Mouse (Mus musculus) hindbrain, embryonic 15.5 days (tissue): ENCODE data around the gene Enpp3. TPM values are rescaled to one million over a fixed set of nuclear protein-coding genes. Genes with fewer than 3 reads are reported as not detected.

Experiments
- ATAC-seq: fragments of 200-750 bp; cut with Nextera tagmentation; 2 replicates; pipeline ENCODE4 v1.8.0; 2017; ENCODE audit warnings: low read depth, moderate number of reproducible peaks, moderate TSS enrichment; ENCODE audit not compliant: low FRiP score
- H3K27ac ChIP-seq: fragments of 300-500 bp; sonication (generic); replicated peaks from 2 replicates; pipeline ENCODE4 v1.5.1; 2015; ENCODE audit warnings: mild to moderate bottlenecking, inconsistent platforms
- H3K27me3 ChIP-seq: fragments of 300-500 bp; sonication (generic); 2 replicates; pipeline ENCODE4 v1.6.1; 2015; ENCODE audit warnings: control low read depth, inconsistent platforms
- H3K36me3 ChIP-seq: fragments of 300-500 bp; sonication (generic); 2 replicates; pipeline ENCODE4 v1.6.1; 2015; ENCODE audit warnings: control low read depth, inconsistent platforms
- H3K4me1 ChIP-seq: fragments of 300-500 bp; sonication (generic); replicated peaks from 2 replicates; pipeline ENCODE4 v1.6.1; 2015; ENCODE audit warnings: control low read depth, inconsistent platforms
- H3K4me2 ChIP-seq: fragments of 300-500 bp; sonication (generic); 2 replicates; pipeline ENCODE4 v1.6.1; 2015; ENCODE audit warnings: moderate library complexity, mild to moderate bottlenecking, inconsistent platforms
- H3K4me3 ChIP-seq: fragments of 300-500 bp; sonication (generic); 2 replicates; pipeline ENCODE4 v1.5.1; 2015; ENCODE audit warnings: mild to moderate bottlenecking, inconsistent platforms
- H3K9ac ChIP-seq: fragments of 300-500 bp; sonication (generic); 2 replicates; pipeline ENCODE4 v1.6.1; 2015; ENCODE audit warnings: inconsistent platforms
- H3K9me3 ChIP-seq: fragments of 300-500 bp; sonication (generic); 2 replicates; pipeline ENCODE4 v1.6.1; 2016; ENCODE audit warnings: control low read depth, inconsistent platforms
- WGBS: fragments of 180-500 bp; shearing (Covaris S2); methylation state at CpG from one replicate; pipeline ENCODE4 v1.1.7; 2015; 5-methylcytosine and 5-hydroxymethylcytosine counted together
- polyA plus RNA-seq: library from polyadenylated mRNA; unstranded; fragments of >200 nt; fragmentation: Nextera tagmentation; extraction: Ambion mirVana; gene quantifications from 2 replicates; pipeline ENCODE4 v1.2.1, GENCODE M21; 2015

The Enpp3 gene
- 3.2 and 4.0 TPM in 2 replicates for polyA plus RNA-seq

GRCm38 (mm10) chr10:24842676-24843075 lies at the start of gene Enpp3:
TSS of gene Enpp3 (minus strand) at chr10:24842823.
- H3K4me2 ChIP-seq: no peak within 1 kb of the TSS
- WGBS: 88% methylated on average over 1 of the region's 1 CpGs
- ATAC-seq: no peak
- H3K9ac ChIP-seq: no peak within 1 kb of the TSS
- no peaks in the 10 kb centered on the region for H3K4me1 ChIP-seq
- no peaks in the 10 kb centered on the region for H3K27me3 ChIP-seq
- H3K9me3 ChIP-seq: no peaks in the 10 kb centered on the region
- H3K4me3 ChIP-seq: no peak within 1 kb of the TSS
- H3K27ac ChIP-seq: no peak within 1 kb of the TSS
- H3K36me3 ChIP-seq: no peaks in the 10 kb centered on the region

GRCm38 (mm10) chr10:24888343-24888742 lies 45.7 kb upstream of the Enpp3 start:
- Histone ChIP-seq H3K9me3 (no peaks in the 10 kb centered on the region), H3K4me1 (no peaks in the 10 kb centered on the region), H3K4me3 (no peak overlapping the region), H3K36me3 (peaks cover 85% of the 10 kb centered on the region), H3K9ac (no peak overlapping the region), H3K4me2 (no peak overlapping the region), H3K27ac (no peak overlapping the region), H3K27me3 (no peaks in the 10 kb centered on the region)
- ATAC-seq: no peak
- 97% methylated on average over 7 of the region's 7 CpGs for WGBS

- H3K36me3 ChIP-seq: peaks cover 83% of the 10 kb centered on the region
- WGBS: 81% methylated on average over 9 of the region's 9 CpGs
These were observed 43.4 kb upstream of the Enpp3 start for GRCm38 (mm10) chr10:24886008-24886407.

GRCm38 (mm10) chr10:24873624-24874023 lies 31.0 kb upstream of the Enpp3 start:
- ATAC-seq: no peak

More at GRCm38 (mm10) chr10:24886008-24886407, 43.4 kb upstream of the Enpp3 start:
- no peak for ATAC-seq
- Histone ChIP-seq H3K9ac (no peak overlapping the region), H3K27me3 (no peaks in the 10 kb centered on the region), H3K9me3 (no peaks in the 10 kb centered on the region), H3K4me1 (no peaks in the 10 kb centered on the region), H3K27ac (no peak overlapping the region), H3K4me3 (no peak overlapping the region), H3K4me2 (no peak overlapping the region)

GRCm38 (mm10) chr10:24869760-24870290 lies 27.2 kb upstream of the Enpp3 start, which contains the start of gene Med23:
TSS of gene Med23 (plus strand) at chr10:24869986.
- under 1% methylated on average over 36 of the region's 36 CpGs for WGBS
- peak; percentile 100 for ATAC-seq
- Histone ChIP-seq H3K9me3 (no peaks in the 10 kb centered on the region), H3K4me2 (peak within 1 kb of the TSS; percentile 66), H3K4me3 (peak within 1 kb of the TSS; percentile 61), H3K27me3 (no peaks in the 10 kb centered on the region), H3K36me3 (peaks cover 22% of the 10 kb centered on the region), H3K9ac (peak within 1 kb of the TSS; percentile 75), H3K4me1 (peaks cover 7% of the 10 kb centered on the region), H3K27ac (peak within 1 kb of the TSS; percentile 64)

More at GRCm38 (mm10) chr10:24873624-24874023, 31.0 kb upstream of the Enpp3 start:
- H3K27ac ChIP-seq: no peak overlapping the region
- no peaks in the 10 kb centered on the region for H3K27me3 ChIP-seq
- H3K4me3 ChIP-seq: no peak overlapping the region
- peaks cover 7% of the 10 kb centered on the region for H3K4me1 ChIP-seq
- WGBS: 81% methylated on average over 4 of the region's 4 CpGs
- H3K4me2 ChIP-seq: no peak overlapping the region
- H3K9ac ChIP-seq: no peak overlapping the region
- peaks cover 57% of the 10 kb centered on the region for H3K36me3 ChIP-seq
- no peaks in the 10 kb centered on the region for H3K9me3 ChIP-seq

GRCm38 (mm10) chr10:24864434-24864833 lies 21.8 kb upstream of the Enpp3 start:
- Histone ChIP-seq H3K27ac (no peak overlapping the region), H3K4me2 (no peak overlapping the region), H3K4me3 (no peak overlapping the region), H3K36me3 (no peaks in the 10 kb centered on the region), H3K4me1 (no peaks in the 10 kb centered on the region), H3K27me3 (no peaks in the 10 kb centered on the region), H3K9ac (no peak overlapping the region), H3K9me3 (no peaks in the 10 kb centered on the region)
- no peak for ATAC-seq
- 76% methylated on average over 6 of the region's 6 CpGs for WGBS

GRCm38 (mm10) chr10:24863146-24863545 lies 20.5 kb upstream of the Enpp3 start:
- Histone ChIP-seq H3K36me3 (no peaks in the 10 kb centered on the region), H3K9ac (no peak overlapping the region), H3K4me2 (no peak overlapping the region), H3K27me3 (no peaks in the 10 kb centered on the region), H3K4me1 (no peaks in the 10 kb centered on the region), H3K27ac (no peak overlapping the region), H3K9me3 (no peaks in the 10 kb centered on the region), H3K4me3 (no peak overlapping the region)
- no peak for ATAC-seq
- WGBS: 89% methylated on average over 2 of the region's 2 CpGs

- H3K4me1 ChIP-seq: no peaks in the 10 kb centered on the region
- H3K36me3 ChIP-seq: no peaks in the 10 kb centered on the region
- H3K4me3 ChIP-seq: no peak overlapping the region
- ATAC-seq: no peak
- 66% methylated on average over 2 of the region's 2 CpGs for WGBS
- no peak overlapping the region for H3K9ac ChIP-seq
- no peak overlapping the region for H3K27ac ChIP-seq
- H3K4me2 ChIP-seq: no peak overlapping the region
- no peaks in the 10 kb centered on the region for H3K27me3 ChIP-seq
- no peaks in the 10 kb centered on the region for H3K9me3 ChIP-seq
These were observed 625 bp downstream of the Enpp3 start for GRCm38 (mm10) chr10:24841998-24842397.

GRCm38 (mm10) chr10:24840795-24841194 lies 1.8 kb downstream of the Enpp3 start:
- Histone ChIP-seq H3K27me3 (no peaks in the 10 kb centered on the region), H3K36me3 (no peaks in the 10 kb centered on the region), H3K4me1 (peaks cover 9% of the 10 kb centered on the region), H3K27ac (no peak overlapping the region), H3K9ac (no peak overlapping the region), H3K9me3 (no peaks in the 10 kb centered on the region), H3K4me3 (no peak overlapping the region), H3K4me2 (no peak overlapping the region)
- 94% methylated on average over 4 of the region's 4 CpGs for WGBS
- no peak for ATAC-seq

GRCm38 (mm10) chr10:24836366-24837038 lies 6.1 kb downstream of the Enpp3 start:
- no peaks in the 10 kb centered on the region for H3K9me3 ChIP-seq
- H3K4me1 ChIP-seq: peaks cover 19% of the 10 kb centered on the region
- H3K27me3 ChIP-seq: no peaks in the 10 kb centered on the region
- H3K36me3 ChIP-seq: no peaks in the 10 kb centered on the region
- H3K9ac ChIP-seq: peak overlapping the region; percentile 40; the same call in 1 of the 2 replicates
- 59% methylated on average over 4 of the region's 4 CpGs for WGBS
- no peak overlapping the region for H3K27ac ChIP-seq
- ATAC-seq: no peak; the same call in 1 of the 2 replicates
- H3K4me2 ChIP-seq: peak overlapping the region; percentile 59
- peak overlapping the region; percentile 31; the same call in 1 of the 2 replicates for H3K4me3 ChIP-seq

- Histone ChIP-seq H3K9ac (peak overlapping the region; percentile 40), H3K27me3 (no peaks in the 10 kb centered on the region), H3K4me2 (peak overlapping the region; percentile 59), H3K9me3 (no peaks in the 10 kb centered on the region), H3K27ac (0 out of 2 replicates have a peak overlapping the region, but pooled peaks have one; percentile 38), H3K4me3 (peak overlapping the region; percentile 31), H3K36me3 (no peaks in the 10 kb centered on the region), H3K4me1 (peaks cover 19% of the 10 kb centered on the region)
- ATAC-seq: peak; percentile 45; the same call in 1 of the 2 replicates
- WGBS: 20% methylated on average over 12 of the region's 12 CpGs
These were observed 6.8 kb downstream of the Enpp3 start for GRCm38 (mm10) chr10:24835702-24836342.
